ENCODE assay signal across 41 mouse cellular contexts in genomic region chr15:77381481-77381880, GRCm38 (mm10). TPM values are rescaled to one million over a fixed set of nuclear protein-coding genes. Genes with fewer than 3 reads are reported as not detected.
"Had no signal": no experiment of that assay in that cellular context is flagged by ENCODE, and none has a peak within 500 bp of the region (broad histone marks: within the 10 kb centered on the region; RNA-seq: fewer than 3 reads in every experiment).

No protein-coding gene starts in this region.

- H3K4me3 ChIP-seq: heart, embryonic 10.5 days; heart, embryonic 12.5 days; heart, embryonic 13.5 days; heart, embryonic 15.5 days; hindbrain, embryonic 10.5 days; hindbrain, embryonic 12.5 days; hindbrain, embryonic 13.5 days; hindbrain, embryonic 15.5 days; intestine, embryonic 15.5 days; kidney, embryonic 15.5 days; layer of hippocampus, adult 2 months had no signal

- H3K27me3 ChIP-seq: heart, embryonic 13.5 days; heart, embryonic 15.5 days; hindbrain, embryonic 12.5 days; hindbrain, embryonic 13.5 days; hindbrain, embryonic 15.5 days; intestine, embryonic 15.5 days; kidney, embryonic 15.5 days had no signal

- DNase-seq: heart, postnatal 10 days; heart, postnatal 14 days; heart, postnatal 36 days; heart, postnatal 4 days; kidney, adult 11 months; kidney, adult 18-20 months; kidney, adult 2 months; kidney, adult 8-10 months; kidney, adult 9 months; kidney, postnatal 10 days; kidney, postnatal 14 days; kidney, postnatal 25 days; kidney, postnatal 36 days; kidney, postnatal 4 days; layer of hippocampus, adult 9-11 months; layer of hippocampus, postnatal 36 days had no signal

- H3K4me2 ChIP-seq: heart, embryonic 11.5 days; heart, embryonic 12.5 days; heart, embryonic 13.5 days; heart, embryonic 15.5 days; hindbrain, embryonic 12.5 days; hindbrain, embryonic 13.5 days; hindbrain, embryonic 14.5 days; hindbrain, embryonic 15.5 days; intestine, embryonic 15.5 days; kidney, embryonic 15.5 days had no signal

- ATAC-seq: hindbrain, embryonic 16.5 days; hindbrain, postnatal 0 days; inflammation-experienced regulatory T-cells, adult 6 months had no signal

- H3K4me1 ChIP-seq: heart, embryonic 10.5 days; heart, embryonic 12.5 days; heart, embryonic 13.5 days; heart, embryonic 15.5 days; hindbrain, embryonic 10.5 days; hindbrain, embryonic 12.5 days; hindbrain, embryonic 13.5 days; hindbrain, embryonic 15.5 days; kidney, embryonic 15.5 days had no signal

- H3K27ac ChIP-seq: heart, embryonic 10.5 days; heart, embryonic 13.5 days; heart, embryonic 15.5 days; hindbrain, embryonic 10.5 days; hindbrain, embryonic 12.5 days; hindbrain, embryonic 13.5 days; hindbrain, embryonic 14.5 days; hindbrain, embryonic 15.5 days; hindbrain, postnatal 0 days; intestine, embryonic 15.5 days; kidney, embryonic 15.5 days; kidney, postnatal 0 days; layer of hippocampus, adult 2 months had no signal

- H3K9me3 ChIP-seq: heart, embryonic 10.5 days; heart, embryonic 12.5 days; heart, embryonic 13.5 days; heart, embryonic 15.5 days; hindbrain, embryonic 10.5 days; hindbrain, embryonic 12.5 days; hindbrain, embryonic 13.5 days; hindbrain, embryonic 15.5 days; intestine, embryonic 15.5 days had no signal

- H3K36me3 ChIP-seq: heart, embryonic 10.5 days; heart, embryonic 12.5 days; heart, embryonic 13.5 days; heart, embryonic 15.5 days; hindbrain, embryonic 10.5 days; hindbrain, embryonic 12.5 days; hindbrain, embryonic 13.5 days; hindbrain, embryonic 15.5 days; intestine, embryonic 15.5 days; kidney, embryonic 15.5 days had no signal

- H3K9ac ChIP-seq: heart, embryonic 12.5 days; heart, embryonic 13.5 days; heart, embryonic 15.5 days; hindbrain, embryonic 12.5 days; hindbrain, embryonic 13.5 days; hindbrain, embryonic 14.5 days; hindbrain, embryonic 15.5 days; intestine, embryonic 15.5 days; kidney, embryonic 15.5 days had no signal

RNA-seq across cellular contexts. Expression of gene Apol7a, which starts 17.4 kb away (rescaled TPM):
- total RNA-seq: heart, postnatal 25 days; hematopoietic stem cell, adult 5-6 weeks; hindbrain, postnatal 0 days; layer of hippocampus, adult 18-20 months; layer of hippocampus, adult 2 months; layer of hippocampus, postnatal 14 days; layer of hippocampus, postnatal 25 days had no signal
- polyA plus RNA-seq: heart, embryonic 10.5 days; hindbrain, embryonic 10.5 days; hindbrain, embryonic 11.5 days; hindbrain, embryonic 12.5 days; hindbrain, embryonic 13.5 days; hindbrain, embryonic 14.5 days; hindbrain, embryonic 15.5 days; hindbrain, embryonic 16.5 days; hindbrain, postnatal 0 days; inflammation-experienced regulatory T-cells, adult 6 months; kidney, adult 2 months; kidney, embryonic 14.5 days had no signal

RNA-seq across cellular contexts. Expression of gene Apol9a, which starts 29.5 kb away (rescaled TPM):
- total RNA-seq: hematopoietic stem cell, adult 5-6 weeks; layer of hippocampus, adult 18-20 months; layer of hippocampus, adult 2 months; layer of hippocampus, postnatal 14 days; layer of hippocampus, postnatal 25 days; layer of hippocampus, postnatal 36 days had no signal
- polyA plus RNA-seq: heart, embryonic 10.5 days; hindbrain, embryonic 12.5 days; hindbrain, embryonic 13.5 days; hindbrain, embryonic 14.5 days; kidney, embryonic 14.5 days; kidney, embryonic 16.5 days had no signal
